Mouse (Mus musculus) hindbrain, embryonic 16.5 days (tissue): Measurements from ENCODE around the gene Gm14214. TPM values are rescaled to one million over a fixed set of nuclear protein-coding genes. Genes with fewer than 3 reads are reported as not detected.

Source experiments
- ATAC-seq: fragments of 200-750 bp; cut with Nextera tagmentation; 2 replicates; pipeline ENCODE4 v1.8.0; 2017; ENCODE audit warnings: moderate TSS enrichment, moderate library complexity
- H3K27ac ChIP-seq: fragments of 300-500 bp; sonication (generic); 2 replicates; pipeline ENCODE4 v1.5.1; 2014; ENCODE audit warnings: low read depth, mild to moderate bottlenecking, control low read depth, low read length, moderate library complexity
- H3K27me3 ChIP-seq: fragments of 300-500 bp; sonication (generic); replicated peaks from 2 replicates; pipeline ENCODE4 v1.6.1; 2014; ENCODE audit warnings: low read length; ENCODE audit not compliant: control insufficient read depth, insufficient read depth
- H3K36me3 ChIP-seq: fragments of 300-500 bp; sonication (generic); 2 replicates; pipeline ENCODE4 v1.6.1; 2014; ENCODE audit warnings: mild to moderate bottlenecking, low read length, moderate library complexity, mixed read lengths; ENCODE audit not compliant: control insufficient read depth, insufficient read depth
- H3K4me1 ChIP-seq: fragments of 300-500 bp; sonication (generic); 2 replicates; pipeline ENCODE4 v1.6.1; 2014; ENCODE audit warnings: low read depth, low read length; ENCODE audit not compliant: control insufficient read depth, insufficient read depth
- H3K4me2 ChIP-seq: fragments of 300-500 bp; sonication (generic); 2 replicates; pipeline ENCODE4 v1.6.1; 2014; ENCODE audit warnings: mild to moderate bottlenecking, low read length, control low read depth, moderate library complexity
- H3K4me3 ChIP-seq: fragments of 300-500 bp; sonication (generic); 2 replicates; pipeline ENCODE4 v1.5.1; 2014; ENCODE audit warnings: mild to moderate bottlenecking, low read length, control low read depth, moderate library complexity
- H3K9ac ChIP-seq: fragments of 300-500 bp; sonication (generic); 2 replicates; pipeline ENCODE4 v1.6.1; 2014; ENCODE audit warnings: low read depth, mild to moderate bottlenecking, control low read depth, low read length, moderate library complexity
- H3K9me3 ChIP-seq: fragments of 300-500 bp; sonication (generic); 2 replicates; pipeline ENCODE4 v1.6.1; 2014; ENCODE audit warnings: mild to moderate bottlenecking, low read length, moderate library complexity; ENCODE audit not compliant: control insufficient read depth
- WGBS: fragments of 180-500 bp; shearing (Covaris S2); extraction: QIAGEN DNeasy Blood & Tissue Kit; methylation state at CpG from one replicate; pipeline ENCODE4 v1.1.7; 2014; 5-methylcytosine and 5-hydroxymethylcytosine counted together
- polyA plus RNA-seq: library from polyadenylated mRNA; unstranded; fragments of >200 nt; fragmentation: Nextera tagmentation; extraction: Ambion mirVana; gene quantifications from 2 replicates; pipeline ENCODE4 v1.2.1, GENCODE M21; 2015

Gm14214 gene
- polyA plus RNA-seq, 1 experiment from 2014 or later, result not detected

- Histone ChIP-seq H3K9ac (no peak overlapping the region), H3K4me2 (no peak overlapping the region), H3K4me3 (no peak overlapping the region), H3K4me1 (peaks cover 4% of the 10 kb centered on the region; the same call in 1 of the 2 replicates), H3K27me3 (no peaks in the 10 kb centered on the region), H3K36me3 (no peaks in the 10 kb centered on the region), H3K27ac (no peak overlapping the region), H3K9me3 (no peaks in the 10 kb centered on the region)
- WGBS, result 89% methylated on average over 4 of the region's 4 CpGs
- no peak for ATAC-seq
Observed at GRCm38 (mm10) chr2:154723473-154723872, 46.4 kb downstream of the Gm14214 start.

- Histone ChIP-seq H3K9me3 (no peaks in the 10 kb centered on the region), H3K4me1 (peaks cover 1% of the 10 kb centered on the region; the same call in 1 of the 2 replicates), H3K9ac (no peak overlapping the region), H3K4me2 (no peak overlapping the region), H3K27me3 (no peaks in the 10 kb centered on the region), H3K4me3 (no peak overlapping the region), H3K36me3 (no peaks in the 10 kb centered on the region), H3K27ac (no peak overlapping the region)
- ATAC-seq, result no peak
- 93% methylated on average over 2 of the region's 2 CpGs for WGBS
Observed at GRCm38 (mm10) chr2:154720315-154720714, 49.5 kb downstream of the Gm14214 start.

Other genes starting within 250 kb of the Gm14214 start
- 2.4 and 2.5 TPM in 2 replicates for gene 1700003F12Rik, start 222.9 kb downstream of the Gm14214 start, polyA plus RNA-seq
- 0.47 and 0.50 TPM in 2 replicates for gene Actl10, start 218.3 kb downstream of the Gm14214 start, polyA plus RNA-seq
- 21.6 and 25.7 TPM in 2 replicates for gene Necab3, start 211.1 kb downstream of the Gm14214 start, polyA plus RNA-seq
- gene E2f1, start 200.1 kb downstream of the Gm14214 start, polyA plus RNA-seq, result 5.0 and 8.0 TPM in 2 replicates
- gene Pxmp4, start 166.3 kb downstream of the Gm14214 start, polyA plus RNA-seq, result 18.7 and 20.6 TPM in 2 replicates
- 2.0 and 2.3 TPM in 2 replicates for gene Zfp341, start 156.7 kb downstream of the Gm14214 start, polyA plus RNA-seq
- 0.35 and 0.82 TPM in 2 replicates for gene 4930519P11Rik, start 156.6 kb downstream of the Gm14214 start, polyA plus RNA-seq
- gene Chmp4b, start 118.3 kb downstream of the Gm14214 start, polyA plus RNA-seq, result 23.0 and 32.2 TPM in 2 replicates
- gene Raly, start 21.1 kb upstream of the Gm14214 start, polyA plus RNA-seq, result 22.8 and 23.4 TPM in 2 replicates
- 1.0 and 1.1 TPM in 2 replicates for gene a, start 21.4 kb upstream of the Gm14214 start, polyA plus RNA-seq
- 58.4 and 60.4 TPM in 2 replicates for gene Eif2s2, start 122.9 kb upstream of the Gm14214 start, polyA plus RNA-seq
- gene Gm14226, start 248.2 kb upstream of the Gm14214 start, polyA plus RNA-seq, result 0.19 and 0.21 TPM in 2 replicates